Mouse (Mus musculus): ENCODE data around the gene Sec14l2.

DNA sequence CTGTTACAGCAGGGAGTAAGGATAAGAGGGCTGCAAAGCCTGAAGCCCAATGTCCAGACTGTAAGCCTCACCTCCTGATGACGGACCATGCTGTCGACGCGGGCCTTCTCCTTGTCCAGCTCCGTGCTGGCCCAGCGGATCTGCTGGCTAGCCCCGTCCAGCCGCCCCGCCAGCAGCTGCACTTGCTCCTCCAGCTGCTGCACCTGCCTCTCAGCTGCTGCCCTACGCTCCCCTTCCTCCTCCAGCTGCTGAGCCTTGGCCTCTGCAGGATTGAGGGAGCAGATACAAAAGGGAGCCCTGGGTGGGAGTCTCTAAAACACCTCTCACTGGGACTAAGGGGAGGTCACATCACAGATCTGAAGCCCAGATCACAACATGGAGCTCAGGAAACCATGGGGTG, 23.9 kb upstream of the Sec14l2 start:
- TF ChIP-seq CTCF (IDR thresholded peaks at IDR 0.05; ENCODE audit: borderline replicate concordance, extremely low read depth, insufficient read depth, insufficient read length) (no peak), POLR2A (IDR thresholded peaks at IDR 0.05; ENCODE audit: borderline replicate concordance, extremely low read depth, insufficient read depth, insufficient read length, poor library complexity, severe bottlenecking) (no peak)

Data from brain, embryonic 14.5 days (tissue).